ENCODE assay signal across 11 mouse cellular contexts in the genomic region with DNA sequence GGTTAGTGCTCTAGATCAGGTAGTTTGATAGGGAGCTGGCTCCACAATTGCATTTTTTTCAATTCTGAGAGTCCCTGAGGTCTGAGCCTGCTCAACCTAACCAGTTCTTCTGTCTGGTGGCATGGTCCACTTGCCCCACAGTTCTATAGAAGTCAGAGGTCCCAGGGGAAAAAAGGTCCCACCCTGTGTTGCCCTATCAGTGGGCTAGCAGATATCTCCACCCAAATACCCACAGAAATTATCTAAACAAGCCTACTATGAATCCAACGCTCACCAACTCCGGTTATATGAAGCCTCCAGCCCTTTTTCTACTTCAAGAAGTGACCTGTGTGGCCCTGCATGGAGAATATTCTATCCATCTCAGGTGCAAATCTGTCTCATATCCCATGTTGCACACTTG. TPM values are rescaled to one million over a fixed set of nuclear protein-coding genes. Genes with fewer than 3 reads are reported as not detected.
A peak's percentile ranks its signal among the peaks of the same experiment; 100 is the strongest.
DNase-seq lines count a peak whose midpoint lies in the region; ATAC-seq and TF ChIP-seq lines count a peak whose summit lies in the region.
"Had no signal": no experiment of that assay in that cellular context is flagged by ENCODE, and none has a peak within 500 bp of the region (broad histone marks: within the 10 kb centered on the region; RNA-seq: fewer than 3 reads in every experiment).

No protein-coding gene starts in this region.

- no peak overlapping the region for H3K4me3 ChIP-seq in hindbrain, embryonic 13.5 days
- no peak overlapping the region for H3K4me3 ChIP-seq in hindbrain, embryonic 12.5 days
- no peak overlapping the region for H3K4me3 ChIP-seq in midbrain, postnatal 0 days (ENCODE audit: low read depth, low read length)
- no peak overlapping the region for H3K4me3 ChIP-seq in midbrain, embryonic 11.5 days (ENCODE audit: low read depth, low read length)
- H3K4me3 ChIP-seq in limb, embryonic 14.5 days (replicated peaks; ENCODE audit: low read length): no peak overlapping the region
- no peak overlapping the region for H3K4me3 ChIP-seq in stomach, embryonic 15.5 days (replicated peaks)

- no peak for TF ChIP-seq CTCF in midbrain, postnatal 0 days (IDR thresholded peaks at IDR 0.05)

- peaks cover 10% of the 10 kb centered on the region for H3K4me1 ChIP-seq in hindbrain, embryonic 13.5 days (replicated peaks)
- no peaks in the 10 kb centered on the region for H3K4me1 ChIP-seq in hindbrain, embryonic 12.5 days
- no peaks in the 10 kb centered on the region for H3K4me1 ChIP-seq in midbrain, postnatal 0 days (ENCODE audit: insufficient read depth, low read length)
- no peaks in the 10 kb centered on the region for H3K4me1 ChIP-seq in midbrain, embryonic 11.5 days (ENCODE audit: control insufficient read depth, insufficient read depth, low read length)
- peaks cover 12% of the 10 kb centered on the region; the same call in 1 of the 2 replicates for H3K4me1 ChIP-seq in limb, embryonic 14.5 days (ENCODE audit: control insufficient read depth, insufficient read depth, low read length)
- H3K4me1 ChIP-seq in stomach, embryonic 15.5 days: no peaks in the 10 kb centered on the region

- peak overlapping the region; percentile 70; the same call in 1 of the 2 replicates for H3K27ac ChIP-seq in hindbrain, embryonic 13.5 days
- no peak overlapping the region for H3K27ac ChIP-seq in hindbrain, embryonic 12.5 days
- peak overlapping the region; percentile 39; the same call in 1 of the 2 replicates for H3K27ac ChIP-seq in midbrain, postnatal 0 days (ENCODE audit: low read depth, low read length)
- no peak overlapping the region for H3K27ac ChIP-seq in midbrain, embryonic 11.5 days (ENCODE audit: low read depth, low read length)
- 0 out of 2 replicates have a peak overlapping the region, but pooled peaks have one; percentile 52 for H3K27ac ChIP-seq in limb, embryonic 14.5 days (replicated peaks; ENCODE audit: low read depth, low read length)
- peak overlapping the region; percentile 67 for H3K27ac ChIP-seq in stomach, embryonic 15.5 days

- H3K27me3 ChIP-seq in hindbrain, embryonic 13.5 days: no peaks in the 10 kb centered on the region
- H3K27me3 ChIP-seq in hindbrain, embryonic 12.5 days: no peaks in the 10 kb centered on the region
- no peaks in the 10 kb centered on the region for H3K27me3 ChIP-seq in midbrain, postnatal 0 days (ENCODE audit: insufficient read depth, low read length)
- no peaks in the 10 kb centered on the region for H3K27me3 ChIP-seq in midbrain, embryonic 11.5 days (ENCODE audit: control insufficient read depth, insufficient read depth, low read length)
- H3K27me3 ChIP-seq in limb, embryonic 14.5 days (ENCODE audit: control insufficient read depth, insufficient read depth, low read length): no peaks in the 10 kb centered on the region
- no peaks in the 10 kb centered on the region for H3K27me3 ChIP-seq in stomach, embryonic 15.5 days (replicated peaks)

- H3K9me3 ChIP-seq in hindbrain, embryonic 13.5 days: no peaks in the 10 kb centered on the region
- H3K9me3 ChIP-seq in hindbrain, embryonic 12.5 days (replicated peaks): no peaks in the 10 kb centered on the region
- H3K9me3 ChIP-seq in midbrain, postnatal 0 days (ENCODE audit: low read length): no peaks in the 10 kb centered on the region
- no peaks in the 10 kb centered on the region for H3K9me3 ChIP-seq in midbrain, embryonic 11.5 days (ENCODE audit: control insufficient read depth, low read length)
- no peaks in the 10 kb centered on the region for H3K9me3 ChIP-seq in limb, embryonic 14.5 days (ENCODE audit: control insufficient read depth, low read length)
- H3K9me3 ChIP-seq in stomach, embryonic 15.5 days: no peaks in the 10 kb centered on the region

- DNase-seq in midbrain, postnatal 0 days (ENCODE audit: low spot score): no peak
- no peak for DNase-seq in midbrain, embryonic 11.5 days (ENCODE audit: low spot score, missing footprints)
- no peak for DNase-seq in limb, embryonic 14.5 days (ENCODE audit: low spot score)
- DNase-seq in gastrocnemius, postnatal 4 days (ENCODE audit: low spot score in 2 of 2): no peak
- no peak for DNase-seq in thymus, postnatal 36 days
- DNase-seq: cerebellum, postnatal 36 days; kidney, postnatal 14 days; right cerebral cortex, postnatal 25 days had no signal

- ATAC-seq in hindbrain, embryonic 13.5 days (ENCODE audit: low FRiP score): no peak
- no peak for ATAC-seq in hindbrain, embryonic 12.5 days (ENCODE audit: low FRiP score)
- ATAC-seq in midbrain, postnatal 0 days (ENCODE audit: low FRiP score): no peak
- ATAC-seq in midbrain, embryonic 11.5 days (ENCODE audit: low FRiP score): no peak
- ATAC-seq in limb, embryonic 14.5 days (ENCODE audit: low FRiP score, low read depth): no peak
- ATAC-seq in stomach, embryonic 15.5 days (ENCODE audit: insufficient read depth, low FRiP score, low read depth): peak; percentile 70; the same call in 1 of the 2 replicates

- no peaks in the 10 kb centered on the region for H3K36me3 ChIP-seq in hindbrain, embryonic 13.5 days
- H3K36me3 ChIP-seq in hindbrain, embryonic 12.5 days: no peaks in the 10 kb centered on the region
- no peaks in the 10 kb centered on the region for H3K36me3 ChIP-seq in midbrain, postnatal 0 days (ENCODE audit: insufficient read depth, low read length)
- no peaks in the 10 kb centered on the region for H3K36me3 ChIP-seq in midbrain, embryonic 11.5 days (ENCODE audit: control insufficient read depth, insufficient read depth, low read length)
- H3K36me3 ChIP-seq in limb, embryonic 14.5 days (ENCODE audit: control insufficient read depth, insufficient read depth, low read length): no peaks in the 10 kb centered on the region
- H3K36me3 ChIP-seq in stomach, embryonic 15.5 days: no peaks in the 10 kb centered on the region

- no peak overlapping the region for H3K9ac ChIP-seq in hindbrain, embryonic 13.5 days
- no peak overlapping the region for H3K9ac ChIP-seq in hindbrain, embryonic 12.5 days
- no peak overlapping the region for H3K9ac ChIP-seq in midbrain, postnatal 0 days (replicated peaks; ENCODE audit: low read length, poor library complexity, severe bottlenecking)
- H3K9ac ChIP-seq in midbrain, embryonic 11.5 days (ENCODE audit: low read length): no peak overlapping the region
- H3K9ac ChIP-seq in limb, embryonic 14.5 days (ENCODE audit: low read depth, low read length, severe bottlenecking): no peak overlapping the region
- H3K9ac ChIP-seq in stomach, embryonic 15.5 days: no peak overlapping the region

- no peak for TF ChIP-seq POLR2A in limb, embryonic 14.5 days (IDR thresholded peaks at IDR 0.05; ENCODE audit: borderline replicate concordance, extremely low read depth, insufficient read depth, insufficient read length)

- WGBS in hindbrain, embryonic 13.5 days: 92% methylated on average over 2 of the region's 2 CpGs
- WGBS in hindbrain, embryonic 12.5 days: 87% methylated on average over 2 of the region's 2 CpGs
- WGBS in midbrain, postnatal 0 days: 89% methylated on average over 2 of the region's 2 CpGs
- 88% methylated on average over 2 of the region's 2 CpGs for WGBS in midbrain, embryonic 11.5 days
- WGBS in limb, embryonic 14.5 days: 71% methylated on average over 2 of the region's 2 CpGs
- 70% methylated on average over 2 of the region's 2 CpGs for WGBS in stomach, embryonic 15.5 days

- no peak overlapping the region for H3K4me2 ChIP-seq in hindbrain, embryonic 13.5 days
- H3K4me2 ChIP-seq in hindbrain, embryonic 12.5 days (replicated peaks): no peak overlapping the region
- no peak overlapping the region for H3K4me2 ChIP-seq in midbrain, postnatal 0 days (ENCODE audit: low read depth, low read length, poor library complexity, severe bottlenecking)
- no peak overlapping the region for H3K4me2 ChIP-seq in midbrain, embryonic 11.5 days
- no peak overlapping the region for H3K4me2 ChIP-seq in limb, embryonic 14.5 days (replicated peaks; ENCODE audit: low read depth, low read length, severe bottlenecking)
- H3K4me2 ChIP-seq in stomach, embryonic 15.5 days: no peak overlapping the region

RNA-seq across cellular contexts. Expression of a gene that starts 20.9 kb away (rescaled TPM):
- 57.0 and 59.6 TPM in 2 replicates for polyA plus RNA-seq in hindbrain, embryonic 13.5 days (2015; fragmentation: Nextera tagmentation; extraction: Ambion mirVana)
- polyA plus RNA-seq in hindbrain, embryonic 12.5 days (2016; fragmentation: Nextera tagmentation; extraction: Ambion mirVana): 67.0 and 68.4 TPM in 2 replicates
- total RNA-seq in midbrain, postnatal 0 days (2014; rRNA removed): 168 and 225 TPM in 2 replicates
- polyA plus RNA-seq in midbrain, postnatal 0 days (2015; fragmentation: Nextera tagmentation; extraction: Ambion mirVana): 83.4 and 86.2 TPM in 2 replicates
- 52.0 and 53.5 TPM in 2 replicates for polyA plus RNA-seq in midbrain, embryonic 11.5 days (2014; fragmentation: Nextera tagmentation; extraction: Ambion mirVana)
- polyA plus RNA-seq in limb, embryonic 14.5 days (2012; rRNA removed): 51.7 and 69.6 TPM in 2 replicates
- 43.2 and 46.8 TPM in 2 replicates for polyA plus RNA-seq in limb, embryonic 14.5 days (2014; fragmentation: Nextera tagmentation; extraction: Ambion mirVana)
- 26.8 and 33.6 TPM in 2 replicates for polyA plus RNA-seq in stomach, embryonic 15.5 days (2015; fragmentation: Nextera tagmentation; extraction: Ambion mirVana)
- 10 to 100 TPM; 17.8 to 19.0 TPM for total RNA-seq in gastrocnemius, postnatal 4 days (2021)

Comparison
In these comparisons a context has a peak if more than half of its experiments do, and no peak if none do; other contexts are left out.
1. H3K27ac ChIP-seq: peak in hindbrain, embryonic 13.5 days (single experiment), midbrain, postnatal 0 days (single experiment), limb, embryonic 14.5 days (single experiment) and stomach, embryonic 15.5 days (single experiment); none in hindbrain, embryonic 12.5 days (single experiment) and midbrain, embryonic 11.5 days (single experiment).